Mouse (Mus musculus): ENCODE measurements around the gene Ptprm. TPM values are rescaled to one million over a fixed set of nuclear protein-coding genes. Genes with fewer than 3 reads are reported as not detected.

The Ptprm gene
- polyA plus RNA-seq, 1 experiment from 2014 or later, result 10.4 TPM

- Histone ChIP-seq H3K4me3 (ENCODE audit: low read depth, low read length) (no peak overlapping the region), H3K27me3 (ENCODE audit: control insufficient read depth, insufficient read depth, low read length) (no peaks in the 10 kb centered on the region), H3K4me1 (ENCODE audit: control insufficient read depth, insufficient read depth, low read length) (no peaks in the 10 kb centered on the region), H3K36me3 (ENCODE audit: control insufficient read depth, insufficient read depth, low read length) (no peaks in the 10 kb centered on the region), H3K9me3 (ENCODE audit: control insufficient read depth, low read length) (no peaks in the 10 kb centered on the region), H3K27ac (replicated peaks; ENCODE audit: low read depth, low read length) (no peak overlapping the region), H3K4me2 (ENCODE audit: low read depth, severe bottlenecking) (no peak overlapping the region), H3K9ac (ENCODE audit: low read length) (no peak overlapping the region)
- ATAC-seq (ENCODE audit: insufficient number of reproducible peaks, low FRiP score, low TSS enrichment, low read depth) (no peak), DNase-seq (ENCODE audit: low spot score) (no peak)
- WGBS, result 64% methylated on average over 10 of the region's 10 CpGs
Observed at GRCm38 (mm10) chr17:66664796-66665195, 689.5 kb downstream of the Ptprm start.

GRCm38 (mm10) chr17:66659242-66659641, 695.0 kb downstream of the Ptprm start:
- Histone ChIP-seq H3K36me3 (ENCODE audit: control insufficient read depth, insufficient read depth, low read length) (no peaks in the 10 kb centered on the region), H3K4me1 (ENCODE audit: control insufficient read depth, insufficient read depth, low read length) (no peaks in the 10 kb centered on the region), H3K4me2 (ENCODE audit: low read depth, severe bottlenecking) (no peak overlapping the region), H3K4me3 (ENCODE audit: low read depth, low read length) (no peak overlapping the region), H3K9ac (ENCODE audit: low read length) (no peak overlapping the region), H3K27me3 (ENCODE audit: control insufficient read depth, insufficient read depth, low read length) (no peaks in the 10 kb centered on the region), H3K9me3 (ENCODE audit: control insufficient read depth, low read length) (no peaks in the 10 kb centered on the region), H3K27ac (replicated peaks; ENCODE audit: low read depth, low read length) (no peak overlapping the region)
- ATAC-seq (ENCODE audit: insufficient number of reproducible peaks, low FRiP score, low TSS enrichment, low read depth), result no peak
- 48% methylated on average over 3 of the region's 3 CpGs for WGBS
- no peak for DNase-seq (ENCODE audit: low spot score)

GRCm38 (mm10) chr17:66637951-66638722, 716.1 kb downstream of the Ptprm start:
- Histone ChIP-seq H3K36me3 (ENCODE audit: control insufficient read depth, insufficient read depth, low read length) (no peaks in the 10 kb centered on the region), H3K4me2 (ENCODE audit: low read depth, severe bottlenecking) (no peak overlapping the region), H3K9me3 (ENCODE audit: control insufficient read depth, low read length) (no peaks in the 10 kb centered on the region), H3K27ac (replicated peaks; ENCODE audit: low read depth, low read length) (no peak overlapping the region), H3K27me3 (ENCODE audit: control insufficient read depth, insufficient read depth, low read length) (no peaks in the 10 kb centered on the region), H3K4me3 (ENCODE audit: low read depth, low read length) (no peak overlapping the region), H3K9ac (ENCODE audit: low read length) (no peak overlapping the region), H3K4me1 (ENCODE audit: control insufficient read depth, insufficient read depth, low read length) (no peaks in the 10 kb centered on the region)
- WGBS, result 85% methylated on average over 7 of the region's 7 CpGs
- ATAC-seq (ENCODE audit: insufficient number of reproducible peaks, low FRiP score, low TSS enrichment, low read depth) (no peak), DNase-seq (ENCODE audit: low spot score) (no peak)

- ATAC-seq (ENCODE audit: insufficient number of reproducible peaks, low FRiP score, low TSS enrichment, low read depth), result no peak
- Histone ChIP-seq H3K27me3 (ENCODE audit: control insufficient read depth, insufficient read depth, low read length) (no peaks in the 10 kb centered on the region), H3K9ac (ENCODE audit: low read length) (no peak overlapping the region), H3K4me2 (ENCODE audit: low read depth, severe bottlenecking) (no peak overlapping the region), H3K27ac (replicated peaks; ENCODE audit: low read depth, low read length) (no peak overlapping the region), H3K9me3 (ENCODE audit: control insufficient read depth, low read length) (no peaks in the 10 kb centered on the region), H3K4me1 (ENCODE audit: control insufficient read depth, insufficient read depth, low read length) (no peaks in the 10 kb centered on the region), H3K36me3 (ENCODE audit: control insufficient read depth, insufficient read depth, low read length) (no peaks in the 10 kb centered on the region), H3K4me3 (ENCODE audit: low read depth, low read length) (no peak overlapping the region)
- 80% methylated on average over 13 of the region's 13 CpGs for WGBS
- DNase-seq (ENCODE audit: low spot score), result no peak
Observed at GRCm38 (mm10) chr17:66619996-66620656, 734.1 kb downstream of the Ptprm start.

- Histone ChIP-seq H3K9ac (ENCODE audit: low read length) (no peak overlapping the region), H3K27me3 (ENCODE audit: control insufficient read depth, insufficient read depth, low read length) (no peaks in the 10 kb centered on the region), H3K4me3 (ENCODE audit: low read depth, low read length) (no peak overlapping the region), H3K27ac (replicated peaks; ENCODE audit: low read depth, low read length) (no peak overlapping the region), H3K4me1 (ENCODE audit: control insufficient read depth, insufficient read depth, low read length) (no peaks in the 10 kb centered on the region), H3K9me3 (ENCODE audit: control insufficient read depth, low read length) (no peaks in the 10 kb centered on the region), H3K36me3 (ENCODE audit: control insufficient read depth, insufficient read depth, low read length) (no peaks in the 10 kb centered on the region), H3K4me2 (ENCODE audit: low read depth, severe bottlenecking) (no peak overlapping the region)
- no peak for ATAC-seq (ENCODE audit: insufficient number of reproducible peaks, low FRiP score, low TSS enrichment, low read depth)
- DNase-seq (ENCODE audit: low spot score), result no peak
- 82% methylated on average over 3 of the region's 3 CpGs for WGBS
Observed at GRCm38 (mm10) chr17:66619255-66619826, 734.9 kb downstream of the Ptprm start.

Small RNA genes within 50 kb of the gene (microRNA-seq; reads per million reads assigned to microRNA genes)
- gene Mir5709, result not detected

All from limb, embryonic 11.5 days (tissue).